Mouse (Mus musculus) ovary, postnatal 10 days (tissue): ENCODE data around the gene Gm26602.
"Not testable (repeated sequence)": the region's sequence is repeated elsewhere in the genome, so short reads cannot be mapped to it uniquely, and the experiment has no call there.

Source experiments
- DNase-seq: peaks from one replicate; pipeline ENCODE4 v3.0.0; 2022; ENCODE audit warnings: low spot score

Gene Gm26602

DNA sequence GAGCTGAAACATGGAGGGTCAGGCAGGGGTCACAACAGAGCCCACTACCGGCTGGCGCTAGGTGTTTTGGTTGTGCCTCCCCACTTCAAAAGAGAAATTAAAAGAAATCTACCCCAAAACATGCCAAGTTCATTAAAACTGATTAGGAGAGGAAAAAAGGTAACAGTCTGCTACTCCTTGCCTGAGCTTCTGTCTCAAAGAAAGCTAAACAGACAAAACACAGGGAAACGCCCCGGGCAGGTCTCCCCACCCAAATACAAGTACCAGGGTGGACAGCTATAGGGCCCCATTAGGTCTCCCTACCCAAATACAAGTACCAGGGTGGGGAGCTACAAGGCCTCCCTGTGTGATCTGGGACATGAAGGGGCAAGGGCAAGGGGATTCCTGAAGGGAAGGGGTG lies at the start of gene Gm26602:
Gm26602 (plus strand) TSS at position 301 of the 400 bp plus-strand sequence.
- DNase-seq = no peak

DNA sequence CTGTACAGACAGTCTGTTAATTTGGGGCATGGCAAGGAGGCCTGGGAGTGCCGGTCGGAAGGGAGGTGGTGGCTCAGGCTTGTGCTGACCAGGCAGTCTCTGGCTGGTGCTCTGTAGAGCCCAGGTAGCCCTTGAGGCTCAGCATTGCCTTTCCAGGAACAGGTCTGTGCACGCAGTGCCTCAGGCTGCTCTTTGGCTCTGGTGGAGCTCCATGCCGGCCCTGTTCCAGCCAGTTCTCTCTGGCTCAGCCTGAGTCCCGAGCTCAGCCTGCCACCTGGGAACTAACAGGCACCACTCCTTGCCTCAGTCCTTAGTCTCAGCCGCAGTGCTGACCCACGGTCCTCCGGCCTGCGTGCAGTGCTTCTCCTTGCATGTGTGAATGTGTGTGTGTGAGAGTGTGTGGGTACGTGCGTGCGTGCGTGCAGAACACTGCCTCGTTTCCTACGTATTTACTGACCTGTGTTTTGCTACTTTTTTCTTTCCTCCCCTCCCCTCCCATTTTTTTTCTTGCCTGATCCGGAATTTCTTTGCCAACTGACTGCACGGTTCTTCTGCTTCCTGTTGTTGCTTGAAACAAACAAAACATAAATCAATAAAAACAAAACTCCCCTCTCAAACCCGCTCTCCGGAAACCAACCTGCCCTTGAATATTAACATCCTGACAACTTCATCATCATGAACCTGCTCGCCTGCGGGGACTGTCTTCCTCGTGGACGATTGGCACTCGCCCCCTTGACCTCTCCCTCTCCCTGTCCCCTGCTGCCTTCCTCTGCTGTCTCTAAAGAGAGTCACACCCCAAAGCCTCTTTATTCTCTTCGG lies 49.2 kb upstream of the Gm26602 start:
- DNase-seq = no peak

DNA sequence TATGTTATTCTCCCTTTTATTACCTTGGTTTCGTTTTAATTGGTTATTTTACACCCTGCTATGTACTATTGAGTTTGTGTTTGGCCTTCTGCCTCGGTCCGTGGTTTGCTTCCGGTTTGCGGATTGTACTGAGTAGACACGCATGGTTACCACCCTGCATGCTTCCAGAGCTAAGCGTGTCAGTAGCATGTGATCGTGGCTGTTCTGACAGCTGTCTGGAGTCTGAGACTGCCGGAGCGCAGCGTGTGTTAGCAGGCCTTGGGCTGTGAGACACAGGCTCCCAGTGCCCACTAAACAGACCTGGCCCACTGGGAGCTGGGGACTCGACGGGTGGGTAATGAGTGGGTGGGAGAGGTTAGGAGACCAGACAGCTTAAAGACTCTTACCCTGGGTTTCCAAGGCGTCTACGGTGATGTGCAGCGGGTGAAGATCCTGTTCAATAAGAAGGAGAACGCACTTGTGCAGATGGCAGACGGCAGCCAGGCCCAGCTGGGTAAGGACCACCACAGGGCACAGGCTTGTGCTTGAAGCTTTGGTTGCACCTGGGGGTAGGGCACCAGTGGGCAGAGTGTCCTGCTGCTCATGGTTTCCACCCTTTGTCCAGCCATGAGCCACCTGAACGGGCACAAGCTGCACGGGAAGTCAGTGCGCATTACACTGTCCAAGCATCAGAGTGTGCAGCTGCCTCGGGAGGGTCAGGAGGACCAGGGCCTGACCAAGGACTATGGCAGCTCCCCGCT lies 48.4 kb upstream of the Gm26602 start:
- no peak for DNase-seq

DNA sequence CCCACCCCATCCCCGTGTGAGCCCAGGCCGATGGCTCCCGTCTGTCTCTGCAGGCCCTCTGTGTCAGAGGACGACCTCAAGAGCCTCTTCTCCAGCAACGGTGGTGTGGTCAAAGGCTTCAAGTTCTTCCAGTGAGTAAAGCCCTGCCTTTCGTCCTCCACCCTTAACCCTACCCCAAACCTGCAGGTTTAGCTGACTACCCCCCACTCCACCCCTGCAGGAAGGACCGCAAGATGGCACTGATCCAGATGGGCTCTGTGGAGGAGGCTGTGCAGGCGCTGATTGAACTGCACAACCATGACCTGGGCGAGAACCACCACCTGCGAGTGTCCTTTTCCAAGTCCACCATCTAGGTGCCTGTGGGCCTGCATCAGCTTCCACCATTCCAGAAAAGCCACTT lies 47.7 kb upstream of the Gm26602 start:
- DNase-seq = no peak

DNA sequence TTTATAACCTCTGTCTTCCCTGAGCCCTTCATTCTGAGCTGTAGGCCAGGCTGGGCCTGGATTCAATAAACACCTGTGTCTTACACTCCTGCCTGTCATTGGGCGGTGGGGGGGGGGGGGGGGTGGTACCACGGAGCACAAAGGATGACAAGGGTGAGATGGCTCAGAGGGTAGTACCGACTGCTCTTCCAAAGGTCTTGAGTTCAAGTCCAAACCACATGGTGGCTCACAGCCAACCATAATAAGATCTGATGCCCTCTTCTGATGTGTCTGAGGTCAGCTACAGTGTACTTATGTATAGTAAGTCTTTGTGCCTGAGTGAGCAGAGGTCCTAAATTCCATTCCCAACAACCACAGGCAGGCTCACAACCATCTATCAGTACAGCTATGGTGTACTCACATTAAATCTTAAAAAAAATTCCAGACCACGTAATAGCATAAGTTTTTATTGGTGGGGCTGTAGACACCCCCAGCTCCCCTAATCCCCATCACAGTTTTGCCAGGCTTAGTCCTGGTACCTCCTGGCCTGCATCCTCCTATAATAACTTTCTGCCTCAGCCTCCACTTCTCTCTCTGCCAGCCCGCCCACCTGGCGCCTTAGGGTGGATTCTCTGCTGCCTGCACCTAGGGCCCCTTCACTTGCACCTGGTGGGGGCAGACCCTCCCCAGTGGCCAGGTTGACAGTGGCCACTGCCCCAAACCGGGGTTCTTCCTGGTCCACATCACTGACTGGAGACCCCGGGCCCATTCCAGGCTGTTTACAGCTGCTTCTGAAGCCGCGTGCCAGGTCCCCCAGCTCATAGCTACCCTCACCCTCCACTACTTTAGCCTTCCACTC lies 46.1 kb upstream of the Gm26602 start:
- DNase-seq = no peak

DNA sequence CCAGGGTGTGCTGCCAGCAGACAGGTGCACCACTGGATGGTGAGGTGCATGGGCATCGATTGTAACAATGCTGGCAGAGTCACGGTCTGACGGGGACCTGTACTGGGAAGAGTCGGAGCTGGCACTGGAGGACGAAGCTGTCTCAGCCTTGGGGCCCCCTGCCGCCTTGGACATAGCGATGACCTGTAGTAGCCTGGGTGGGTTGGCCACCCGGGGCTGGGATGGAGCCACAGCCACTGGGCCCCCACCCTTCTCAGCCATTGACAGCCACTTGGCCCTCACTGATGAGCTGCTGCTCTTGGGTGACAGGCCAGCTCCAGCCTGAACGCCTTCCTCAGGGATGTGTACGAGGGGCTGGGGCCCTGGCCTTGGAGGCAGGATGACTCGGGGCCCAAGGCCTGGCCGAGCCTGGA lies 45.5 kb upstream of the Gm26602 start:
- no peak for DNase-seq

DNA sequence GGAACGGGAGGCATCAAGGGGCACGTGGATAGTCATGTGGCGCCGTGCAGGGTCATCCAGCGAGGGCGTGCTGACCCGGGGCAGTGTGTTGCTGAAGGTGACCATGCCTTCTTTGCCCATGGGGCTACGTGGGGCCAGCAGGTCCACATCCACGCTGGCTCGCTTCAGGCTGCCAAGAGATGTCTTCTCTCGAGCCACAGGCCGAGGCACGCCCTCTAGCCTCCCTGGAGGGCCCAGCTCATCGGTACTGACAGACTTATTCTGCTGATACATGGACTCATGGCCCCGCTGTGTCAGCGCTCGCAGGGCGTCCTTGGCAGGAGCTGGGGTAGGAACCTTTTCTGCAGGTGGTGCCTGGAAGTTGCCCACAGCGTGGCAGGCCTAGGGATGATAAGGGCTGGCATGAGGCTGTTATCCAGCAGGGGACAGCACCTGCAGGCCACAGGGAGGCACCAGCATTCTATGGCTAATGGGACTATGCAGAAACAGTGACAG lies 44.8 kb upstream of the Gm26602 start:
- DNase-seq = no peak

DNA sequence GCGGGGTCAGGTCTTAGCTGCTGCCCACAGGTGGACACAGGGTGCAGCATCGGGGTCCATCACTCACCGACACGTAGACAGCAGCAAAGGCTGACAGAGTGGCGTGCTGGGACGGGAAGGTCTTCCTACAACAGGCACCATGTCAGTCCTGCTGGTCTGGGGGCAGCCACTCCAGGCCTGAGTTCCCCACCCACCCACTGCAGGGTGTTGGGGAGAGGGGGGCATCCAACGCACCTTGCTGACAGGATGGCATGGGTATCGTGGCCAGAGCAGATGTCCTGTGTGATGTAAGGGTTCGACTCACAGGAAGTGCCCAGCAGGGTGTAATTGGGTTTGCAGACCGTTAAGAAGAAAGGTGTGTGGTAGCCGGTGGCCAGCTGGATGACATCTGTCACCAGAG lies 44.1 kb upstream of the Gm26602 start:
- no peak for DNase-seq

DNA sequence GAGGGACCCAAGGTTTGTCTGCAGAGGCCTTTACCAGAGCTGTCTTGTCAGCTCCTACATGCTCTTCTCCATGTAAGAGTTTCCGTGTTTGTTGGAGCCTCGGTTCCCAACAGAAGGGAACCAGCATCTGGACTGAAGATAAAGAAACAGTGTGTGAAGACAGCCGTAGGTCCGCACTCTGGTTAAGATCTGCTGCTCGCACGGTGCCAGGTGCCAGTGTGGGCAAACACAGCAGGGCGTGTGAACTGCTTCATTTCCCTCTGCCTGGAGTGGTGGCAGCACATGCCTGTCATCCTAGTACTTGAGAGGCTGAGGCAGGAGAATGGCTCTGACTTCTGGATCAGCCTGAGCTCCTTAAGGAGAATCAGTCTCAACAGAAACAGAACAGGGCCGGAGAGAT lies 38.8 kb upstream of the Gm26602 start:
- DNase-seq = no peak

DNA sequence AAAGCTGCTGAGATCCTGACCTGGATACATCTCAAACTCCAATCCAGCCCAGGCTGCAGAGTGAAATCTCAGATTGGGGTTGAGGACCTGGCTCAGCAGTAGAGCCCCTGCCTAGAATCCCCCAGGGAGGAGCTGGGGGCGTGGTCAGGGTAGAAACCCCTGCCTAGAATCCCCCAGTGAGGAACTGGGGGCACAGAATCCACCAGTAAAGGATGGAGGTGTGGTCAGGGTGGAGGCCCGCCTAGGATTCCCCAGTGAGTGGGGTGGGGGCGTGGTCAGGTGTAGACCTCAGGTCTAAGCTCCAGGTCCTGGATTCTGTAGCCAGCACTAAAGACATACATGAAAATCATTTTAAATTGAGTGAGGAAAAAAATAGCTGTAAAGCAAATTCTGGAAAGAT lies 37.8 kb upstream of the Gm26602 start:
- no peak for DNase-seq

DNA sequence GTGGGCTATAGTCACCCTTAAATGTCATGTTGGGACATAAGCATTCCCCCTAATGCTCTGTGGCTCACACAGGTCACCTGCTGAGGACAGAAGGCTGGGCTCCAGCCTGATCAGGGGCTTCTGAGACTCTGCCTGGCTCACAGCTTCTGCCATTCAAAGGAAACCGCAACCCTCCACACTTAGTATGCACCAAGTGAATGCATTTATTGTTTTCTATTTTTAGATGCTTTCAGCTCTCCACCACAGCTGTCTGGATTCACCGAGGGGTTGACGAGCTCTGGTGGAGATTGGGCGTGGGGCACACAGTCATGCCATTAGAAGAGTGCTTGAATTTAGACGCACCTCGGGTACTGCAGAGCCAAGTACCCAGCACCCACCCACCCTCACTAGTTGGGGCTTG lies 37.3 kb upstream of the Gm26602 start:
- no peak for DNase-seq

DNA sequence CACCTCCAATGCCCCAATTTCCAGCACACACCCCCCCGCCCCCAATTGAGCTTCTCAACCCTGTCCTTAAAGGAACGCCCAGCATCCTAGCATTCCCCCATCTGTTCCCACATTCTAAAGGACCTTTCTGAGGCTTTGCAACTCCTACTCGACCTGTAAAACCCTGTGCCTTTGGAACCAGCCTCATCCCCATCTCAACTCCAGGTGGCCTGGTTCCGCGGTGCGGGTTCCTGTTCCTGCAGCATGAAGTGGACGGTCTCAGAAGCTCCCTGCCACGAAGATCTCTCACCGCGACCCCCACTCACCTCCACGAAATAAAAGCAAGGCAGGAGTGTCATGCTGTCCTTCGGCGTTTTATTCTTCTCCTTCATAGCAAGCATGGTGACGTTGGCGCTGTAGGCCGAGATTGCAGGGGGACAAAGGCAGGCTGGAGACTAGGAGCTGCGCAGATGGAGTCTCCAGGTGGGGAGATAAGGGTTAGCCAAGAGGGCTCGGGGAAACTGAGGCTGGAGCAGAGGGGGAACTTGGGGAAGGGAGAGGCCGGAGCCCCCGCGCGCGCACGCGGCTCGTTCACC lies 36.9 kb upstream of the Gm26602 start:
- DNase-seq = no peak

DNA sequence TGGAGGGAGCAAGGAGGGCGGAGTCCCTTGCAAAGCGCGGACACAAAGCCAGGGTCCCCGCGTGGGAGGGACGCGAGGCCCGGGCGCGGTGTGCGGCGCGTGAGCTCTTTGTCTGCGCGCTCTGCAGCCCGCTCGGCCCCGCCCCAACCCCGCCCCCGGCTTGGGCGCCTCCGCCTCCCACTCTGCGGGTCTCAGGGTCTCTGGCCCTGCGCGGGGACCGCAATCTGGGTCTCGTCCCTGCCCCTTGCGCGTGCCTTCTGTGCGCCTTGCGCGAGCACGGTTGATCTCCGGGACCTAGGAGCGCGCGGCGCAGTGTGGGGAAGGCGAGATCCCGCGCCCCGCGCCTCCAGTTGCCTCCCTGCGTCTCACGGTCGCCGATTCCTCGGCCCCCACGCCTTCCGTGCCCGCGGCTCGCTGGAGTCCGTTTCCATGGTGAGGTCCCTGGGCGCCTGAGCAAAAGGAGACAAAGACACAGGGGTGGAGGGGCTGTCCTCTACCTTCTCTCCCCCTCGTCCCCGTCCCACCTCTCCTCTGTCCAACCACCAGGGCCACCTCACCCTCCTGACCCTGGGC lies 36.3 kb upstream of the Gm26602 start, which contains the start of the genes Prtn3 and Plppr3:
Prtn3 (plus strand) TSS at position 187 of the 573 bp plus-strand sequence.
Plppr3 (minus strand) TSS at position 345 of the 573 bp plus-strand sequence.
- no peak for DNase-seq

DNA sequence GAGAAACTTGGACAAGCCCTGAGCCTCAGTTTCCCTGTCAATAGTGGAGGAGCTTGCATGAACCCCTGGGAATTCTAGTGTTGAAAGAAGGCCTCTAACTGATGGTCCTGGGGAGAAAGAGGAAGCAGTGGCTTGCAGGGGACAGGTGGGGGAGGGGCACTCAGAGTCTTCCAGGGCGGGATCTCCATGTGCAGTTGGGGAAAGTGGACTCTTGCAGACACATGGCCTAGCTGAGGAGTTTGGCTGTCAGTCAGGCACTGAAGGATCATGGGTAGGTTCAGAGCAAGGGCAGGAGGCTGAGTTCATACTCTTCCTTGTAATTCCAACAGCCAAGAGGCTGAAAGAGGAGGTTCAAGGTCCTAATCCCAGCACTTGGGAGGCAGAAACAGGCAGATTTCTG lies 33.5 kb upstream of the Gm26602 start:
- DNase-seq = no peak

DNA sequence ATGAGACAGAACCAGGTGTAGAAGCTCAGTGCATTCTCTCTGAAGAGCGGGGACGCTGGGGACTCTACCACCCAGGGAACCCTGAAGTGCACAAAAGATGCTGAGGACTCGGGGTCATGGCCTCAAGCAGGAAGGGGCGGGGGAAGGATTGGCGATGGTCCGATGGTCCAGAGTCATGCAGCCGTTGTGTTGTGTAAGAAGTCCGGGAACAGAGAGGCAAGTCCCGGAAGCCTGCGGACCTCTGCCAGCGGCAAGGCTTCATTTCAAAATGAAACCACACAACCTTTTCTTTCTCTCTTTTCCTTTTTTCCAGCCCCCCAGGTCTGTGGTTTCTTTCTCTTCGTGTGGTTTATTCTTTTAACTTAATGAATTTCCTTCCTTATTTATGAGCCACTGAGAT lies 32.9 kb upstream of the Gm26602 start:
- DNase-seq = no peak

DNA sequence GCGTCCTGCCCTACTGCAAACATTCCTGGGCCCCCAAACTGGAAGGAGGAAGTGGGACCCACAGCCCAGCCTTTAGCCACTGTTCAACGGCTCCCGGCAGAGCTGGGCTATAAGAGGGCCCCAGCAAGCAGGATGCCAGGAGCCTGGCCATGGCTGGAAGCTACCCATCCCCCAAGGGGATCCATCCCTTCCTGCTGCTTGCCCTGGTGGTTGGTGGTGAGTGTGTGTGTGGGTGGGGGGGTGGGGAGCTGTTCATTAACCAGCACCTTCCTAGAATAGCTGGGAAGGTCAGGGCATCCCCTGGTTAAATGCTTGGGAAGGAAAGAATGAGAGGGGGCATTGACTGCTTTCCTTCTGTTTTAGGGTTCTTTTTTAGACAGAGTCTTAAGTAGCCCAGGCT lies 31.1 kb upstream of the Gm26602 start:
- no peak for DNase-seq

DNA sequence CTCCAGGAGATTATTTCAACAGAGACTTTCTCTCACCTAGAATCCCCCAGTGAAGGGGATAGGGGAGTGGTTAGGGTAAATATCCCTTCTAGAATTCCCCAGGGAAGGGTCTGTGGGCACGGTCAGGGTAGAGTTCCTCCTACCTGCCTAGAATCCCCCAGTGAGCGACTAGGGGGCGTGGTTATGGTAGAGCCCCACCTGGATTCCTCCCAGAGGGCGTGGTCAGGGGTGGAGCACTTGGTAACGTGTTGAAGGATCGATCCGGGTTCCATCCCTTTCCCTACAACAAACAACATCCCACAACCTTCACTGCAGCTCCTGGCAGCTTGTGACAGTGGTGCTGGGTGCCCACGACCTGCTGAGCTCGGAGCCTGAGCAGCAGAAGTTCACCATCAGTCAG lies 29.9 kb upstream of the Gm26602 start:
- no peak for DNase-seq

DNA sequence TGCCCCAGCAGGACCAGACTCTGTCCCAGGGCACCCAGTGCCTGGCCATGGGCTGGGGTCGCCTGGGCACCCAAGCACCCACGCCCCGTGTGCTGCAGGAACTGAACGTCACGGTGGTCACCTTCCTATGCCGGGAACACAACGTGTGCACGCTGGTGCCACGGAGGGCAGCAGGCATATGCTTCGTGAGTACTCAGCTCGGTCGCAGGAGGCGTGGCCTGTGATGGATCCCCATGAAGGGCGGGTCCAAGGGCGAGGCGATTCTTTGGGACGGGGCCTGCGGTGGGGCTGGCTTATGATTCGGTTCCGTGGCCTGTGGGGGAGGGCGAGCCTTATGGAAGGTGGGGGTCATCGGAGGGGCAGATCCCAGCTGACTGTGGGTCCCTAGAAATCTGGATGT lies 28.7 kb upstream of the Gm26602 start:
- DNase-seq = no peak

DNA sequence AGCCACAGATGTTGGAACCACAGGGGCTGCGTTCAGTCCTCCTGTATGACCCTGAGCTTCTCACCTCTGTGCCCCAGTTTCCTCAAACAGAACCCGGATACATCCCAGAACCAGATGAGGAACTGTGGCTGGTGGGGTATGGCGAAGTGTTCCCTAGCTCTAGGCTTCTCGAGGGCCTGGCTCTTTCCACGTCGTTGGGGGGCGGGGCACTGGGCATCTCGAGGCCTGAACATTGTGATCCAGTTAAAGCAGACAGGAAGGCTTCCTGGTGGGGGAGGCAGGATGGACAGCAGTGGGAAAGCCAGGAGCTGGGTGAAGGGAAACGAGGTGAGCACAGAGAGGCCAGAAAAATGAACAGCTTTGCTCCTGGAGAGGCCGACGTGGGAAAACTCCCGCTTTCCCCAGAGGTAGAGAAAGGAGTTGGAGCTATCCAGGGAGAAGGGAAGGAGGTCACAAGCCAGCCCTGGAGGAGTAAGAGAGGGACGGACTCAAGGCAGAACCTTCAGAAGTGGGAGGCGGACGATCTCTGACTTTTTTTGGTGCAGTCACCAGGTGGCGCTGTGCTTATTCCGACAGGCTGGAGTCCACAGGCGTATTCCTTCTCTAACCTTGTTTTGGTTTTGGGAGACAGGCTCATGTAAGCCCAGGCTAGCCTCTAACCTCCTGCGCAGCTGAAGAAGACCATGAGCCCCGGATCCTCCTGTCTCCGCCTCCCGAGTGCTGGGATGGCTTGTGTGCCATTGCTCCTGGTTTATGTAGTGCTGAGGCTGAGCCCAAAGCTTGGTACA lies 27.2 kb upstream of the Gm26602 start:
- DNase-seq = peak; percentile 58

DNA sequence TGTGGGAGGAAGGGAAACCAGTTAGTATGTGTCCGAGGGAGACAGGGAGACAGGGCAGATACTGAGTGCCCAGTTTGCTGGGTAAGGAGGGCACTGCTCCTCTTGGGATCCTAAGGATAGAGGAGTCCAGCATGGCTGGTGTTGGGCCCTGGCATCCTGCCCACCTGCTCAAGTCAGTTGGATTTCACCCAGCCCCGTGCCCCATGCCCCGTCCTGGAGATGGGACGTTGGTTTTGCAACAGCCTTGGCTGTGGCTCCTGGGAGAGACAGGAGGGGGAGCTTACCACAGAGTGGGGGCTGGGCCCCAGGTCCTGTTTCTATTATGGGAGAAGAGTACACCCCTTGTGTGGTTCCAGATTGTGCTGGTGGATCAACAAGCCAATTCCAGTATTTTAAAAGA lies 26.2 kb upstream of the Gm26602 start:
- peak; percentile 42 for DNase-seq

DNA sequence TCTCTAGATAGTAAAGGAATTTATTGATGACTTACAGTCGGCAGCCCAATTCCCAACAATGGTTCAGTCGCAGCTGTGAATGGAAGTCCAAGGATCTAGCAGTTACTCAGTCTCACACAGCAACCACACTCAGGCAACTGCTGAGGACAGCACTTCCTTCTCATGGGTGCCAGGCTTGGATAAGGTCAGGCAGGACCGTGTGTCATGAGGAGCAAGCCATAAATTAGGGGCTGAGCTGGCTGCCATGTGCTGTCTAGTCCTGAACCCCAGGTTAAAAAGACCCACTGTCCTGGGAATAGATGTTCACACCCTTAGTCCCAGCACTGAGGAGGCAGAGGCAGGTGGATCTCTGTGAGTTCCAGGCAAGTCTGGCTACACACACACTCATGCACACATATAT lies 25.7 kb upstream of the Gm26602 start:
- not testable (repeated sequence) for DNase-seq
